ENCODE assay signal across 8 mouse cellular contexts in the genomic region with DNA sequence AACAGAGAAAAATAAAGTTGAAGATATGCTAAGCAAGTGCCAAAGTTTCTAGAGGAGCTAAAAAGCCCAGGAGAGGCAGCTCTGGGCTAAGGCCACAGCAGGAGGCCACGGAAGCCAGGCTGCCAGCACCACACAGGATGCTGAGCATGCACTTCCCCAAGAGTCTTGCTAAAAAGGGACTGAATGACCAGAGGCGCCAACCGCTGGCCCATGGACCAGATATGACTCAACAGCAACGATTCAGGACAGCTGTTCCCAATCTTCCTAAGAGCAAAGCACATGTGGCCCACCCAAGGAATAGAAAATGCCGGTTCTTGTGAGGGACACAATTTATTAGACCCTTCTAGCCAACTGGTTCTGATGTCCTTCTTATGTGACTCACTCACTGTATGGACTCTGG. TPM values are rescaled to one million over a fixed set of nuclear protein-coding genes. Genes with fewer than 3 reads are reported as not detected.
DNase-seq lines count a peak whose midpoint lies in the region; ATAC-seq and TF ChIP-seq lines count a peak whose summit lies in the region.

No protein-coding gene starts in this region.

- H3K4me1 ChIP-seq in heart, adult 2 months (ENCODE audit: control insufficient read depth, insufficient read depth, low read length) = peaks cover 1% of the 10 kb centered on the region; the same call in 1 of the 2 replicates
- peaks cover 25% of the 10 kb centered on the region for H3K4me1 ChIP-seq in limb, embryonic 11.5 days (ENCODE audit: control insufficient read depth, insufficient read depth, low read length)

- no peak for TF ChIP-seq CTCF in heart, adult 2 months (IDR thresholded peaks at IDR 0.05)

- H3K9me3 ChIP-seq in limb, embryonic 11.5 days (ENCODE audit: control insufficient read depth, low read length) = no peaks in the 10 kb centered on the region

- no peak overlapping the region for H3K27ac ChIP-seq in heart, adult 2 months
- no peak overlapping the region for H3K27ac ChIP-seq in limb, embryonic 11.5 days (replicated peaks; ENCODE audit: low read depth, low read length)

- no peaks in the 10 kb centered on the region for H3K27me3 ChIP-seq in heart, adult 2 months (ENCODE audit: control insufficient read depth, insufficient read depth, low read length)
- H3K27me3 ChIP-seq in limb, embryonic 11.5 days (ENCODE audit: control insufficient read depth, insufficient read depth, low read length) = no peaks in the 10 kb centered on the region

- no peak overlapping the region for H3K4me3 ChIP-seq in heart, adult 2 months
- no peak overlapping the region for H3K4me3 ChIP-seq in limb, embryonic 11.5 days (ENCODE audit: low read depth, low read length)

- TF ChIP-seq EP300 in heart, adult 2 months (IDR thresholded peaks at IDR 0.05; ENCODE audit: insufficient read depth, low read depth, low read length) = no peak

- no peaks in the 10 kb centered on the region for H3K36me3 ChIP-seq in heart, adult 2 months (ENCODE audit: control insufficient read depth, insufficient read depth, low read length)
- no peaks in the 10 kb centered on the region; the same call in 1 of the 2 replicates for H3K36me3 ChIP-seq in limb, embryonic 11.5 days (ENCODE audit: control insufficient read depth, insufficient read depth, low read length)

- no peak for ATAC-seq in limb, embryonic 11.5 days (ENCODE audit: insufficient number of reproducible peaks, low FRiP score, low TSS enrichment, low read depth)

- no peaks in the 10 kb centered on the region for H3K79me2 ChIP-seq in heart, adult 2 months (replicated peaks; ENCODE audit: control insufficient read depth, insufficient read depth, low read length)

- no peak for TF ChIP-seq POLR2A in heart, adult 2 months (IDR thresholded peaks at IDR 0.05; ENCODE audit: insufficient read depth, low read depth, low read length)

- H3K9ac ChIP-seq in heart, adult 2 months (ENCODE audit: low read depth, low read length) = no peak overlapping the region
- H3K9ac ChIP-seq in limb, embryonic 11.5 days (ENCODE audit: low read length) = no peak overlapping the region

- DNase-seq in 416B (ENCODE audit: low read depth) (peak; percentile 65), adipocyte (ENCODE audit: low spot score) (peak; percentile 36)
- DNase-seq in heart, adult 2 months = peak; percentile 58 to 68
- DNase-seq in limb, embryonic 11.5 days (ENCODE audit: low spot score) = peak; percentile 25
- DNase-seq in T-cell, adult 2 months (ENCODE audit: low spot score) = no peak
- DNase-seq in retina, embryonic 14.5 days (ENCODE audit: low spot score) = no peak
- DNase-seq in B cell, adult 2 months = no peak
- no peak for DNase-seq in natural killer cell, adult 2 months (ENCODE audit: low spot score in 2 of 2)

- 61% methylated on average over 5 of the region's 5 CpGs for WGBS in heart, adult 2 months
- 22% methylated on average over 5 of the region's 5 CpGs for WGBS in limb, embryonic 11.5 days

- intact Hi-C loops in heart, adult 2 months (cut with DNase I) = no loop called here

- H3K4me2 ChIP-seq in limb, embryonic 11.5 days (ENCODE audit: low read depth, severe bottlenecking) = no peak overlapping the region

RNA-seq across cellular contexts. Expression of a gene that starts 57.4 kb away (rescaled TPM):
- total RNA-seq in heart, adult 2 months (2021) = 1 to 10 TPM; 6.6 to 8.9 TPM
- 6.2 TPM in 2 replicates for polyA plus RNA-seq in heart, adult 2 months (2012; rRNA removed)
- polyA plus RNA-seq in limb, embryonic 11.5 days (2014; fragmentation: Nextera tagmentation; extraction: Ambion mirVana) = 48.5 and 48.9 TPM in 2 replicates

Comparison
In these comparisons a context has a peak if more than half of its experiments do, and no peak if none do; other contexts are left out.
1. DNase-seq: peak in 416B (single experiment), adipocyte (single experiment), heart, adult 2 months (2 of 2) and limb, embryonic 11.5 days (single experiment); none in T-cell, adult 2 months (single experiment), retina, embryonic 14.5 days (single experiment), B cell, adult 2 months (0 of 2) and natural killer cell, adult 2 months (0 of 2).